Mouse (Mus musculus): Measurements from ENCODE around the gene Txlna. TPM values are rescaled to one million over a fixed set of nuclear protein-coding genes. Genes with fewer than 3 reads are reported as not detected.

Gene Txlna
- 10 to 100 TPM in 1 of 2 experiments, 1 to 10 TPM in 1; 9.4 to 25.1 TPM for polyA plus RNA-seq (2012; fragmentation: generic; extraction: Trizol)

DNA sequence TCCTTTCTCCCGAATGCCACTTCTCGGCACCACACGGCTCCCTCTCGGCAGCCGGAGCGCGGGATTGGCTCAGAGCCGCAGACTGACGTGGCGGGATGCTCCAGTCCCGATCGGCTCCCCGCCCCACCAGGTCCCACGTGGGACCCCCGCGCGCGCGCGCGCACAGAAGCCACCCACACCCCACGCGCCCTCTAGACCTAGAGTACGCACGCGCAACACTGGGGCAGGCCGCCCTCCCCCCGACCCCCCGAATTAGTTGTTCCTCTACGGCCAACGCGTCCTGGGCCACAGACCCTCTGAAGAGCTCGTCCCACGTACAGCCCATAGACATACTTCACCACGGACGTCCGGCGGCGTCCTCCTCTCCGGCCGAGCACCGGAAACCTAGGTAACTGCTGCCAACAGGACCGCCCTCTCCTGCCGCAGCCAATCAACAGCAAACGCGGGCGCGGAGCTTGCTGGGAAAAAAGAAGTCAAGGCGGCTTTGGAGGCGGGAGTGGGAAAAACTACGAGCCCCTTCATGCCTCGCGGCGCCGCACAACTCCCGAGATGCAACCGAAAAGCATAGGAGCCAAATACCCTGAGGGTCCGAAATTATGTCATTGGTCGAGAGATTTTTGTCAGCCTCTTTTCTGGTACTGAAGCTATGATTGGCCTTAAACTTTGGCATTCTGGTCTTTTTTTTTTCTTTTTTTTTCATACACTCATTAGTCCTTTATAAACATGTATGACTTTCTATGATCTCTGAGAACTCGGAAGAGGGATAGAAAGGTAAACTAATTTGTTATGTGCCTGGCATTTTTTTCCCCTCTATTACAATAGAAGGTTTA is at the start of gene Txlna:
TSS of gene Txlna (minus strand) at position 428 of the 830 bp plus-strand sequence.

DNA sequence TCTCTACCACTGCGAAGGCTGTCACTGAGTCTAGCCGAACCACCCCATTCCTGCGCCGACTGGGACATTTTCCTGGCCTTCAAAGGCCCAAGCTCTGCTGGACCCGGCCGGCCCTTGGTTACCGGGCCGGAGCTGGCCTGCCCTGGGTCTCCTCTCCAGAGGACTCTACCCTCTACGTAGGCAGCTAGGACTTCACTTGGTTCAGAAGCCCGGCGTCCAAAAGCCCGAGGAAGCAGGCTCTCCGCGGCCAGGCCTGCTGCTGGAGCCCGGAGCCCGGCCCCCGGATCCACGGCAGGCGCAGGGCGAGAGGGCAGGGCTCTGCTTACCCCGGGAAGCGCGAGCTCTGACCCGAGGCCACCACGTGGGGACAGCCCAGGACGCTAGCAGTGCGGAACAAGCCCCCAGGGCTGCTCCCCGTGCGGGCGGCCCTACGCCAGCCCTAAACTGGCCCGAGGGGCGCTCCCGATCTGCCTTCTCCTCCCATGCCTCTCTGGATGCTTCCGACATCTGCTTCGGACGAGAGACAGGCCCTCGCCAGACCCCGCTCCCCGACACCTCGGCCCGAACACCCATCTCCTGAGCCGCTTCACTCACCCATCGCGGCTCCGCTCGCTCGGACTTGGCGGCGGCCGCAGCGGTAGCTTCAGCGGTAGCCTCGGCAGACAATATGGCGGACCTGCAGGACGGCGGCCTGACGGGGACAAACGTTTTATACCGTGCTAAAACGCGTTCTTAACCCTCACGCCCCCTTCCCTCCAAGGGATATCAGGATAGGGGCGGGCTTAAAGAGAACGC is 31.4 kb upstream of the Txlna start, which contains the start of gene Kpna6:
TSS of gene Kpna6 (minus strand) at position 685 of the 795 bp plus-strand sequence.

GRCm38 (mm10) chr4:129623681-129624091 is 17.2 kb downstream of the Txlna start, which contains the start of gene Ccdc28b:
TSS of gene Ccdc28b (minus strand) at chr4:129623947.

DNA sequence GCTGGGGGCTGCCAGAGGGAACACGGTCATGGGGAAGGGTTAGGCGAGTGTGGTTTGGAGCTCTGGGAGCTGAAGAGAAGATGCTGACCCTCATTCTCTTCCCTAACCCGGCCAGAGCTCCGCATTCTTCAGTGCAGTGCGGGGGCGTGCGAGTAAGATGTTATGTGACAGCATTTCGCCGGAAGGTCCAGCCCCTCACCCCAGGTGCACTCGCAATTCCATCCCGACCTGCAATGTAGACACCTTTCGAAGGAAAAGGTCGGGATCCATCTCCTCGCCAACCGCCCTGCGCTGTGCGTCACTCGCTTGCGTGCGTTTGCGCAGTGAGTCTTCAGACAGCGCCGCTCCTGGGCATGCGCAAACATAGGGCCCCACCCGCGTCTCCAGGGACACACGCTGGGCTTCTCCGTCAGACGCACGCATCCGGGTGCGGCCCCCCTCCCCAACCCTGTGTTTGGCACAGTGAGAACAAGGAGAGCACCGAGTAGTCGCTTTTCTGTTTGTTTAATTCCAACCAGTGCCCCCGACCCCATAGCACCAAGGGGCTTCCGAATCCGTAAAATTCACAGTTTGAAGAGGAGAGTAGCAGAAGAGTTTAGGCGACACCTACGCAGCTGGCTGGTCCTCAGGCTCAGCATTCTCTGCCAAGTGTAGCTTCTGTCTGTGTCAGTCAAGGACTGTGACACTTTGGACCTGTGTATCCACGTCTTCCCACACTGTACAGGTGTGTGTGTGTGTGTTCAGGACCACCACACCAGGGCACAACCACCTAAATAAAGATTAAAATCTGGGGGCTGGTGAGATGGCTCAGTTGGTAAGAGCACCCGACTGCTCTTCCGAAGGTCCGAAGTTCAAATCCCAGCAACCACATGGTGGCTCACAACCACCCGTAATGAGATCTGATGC is 21.8 kb downstream of the Txlna start, which contains the start of gene Iqcc:
TSS of gene Iqcc (minus strand) at position 314 of the 906 bp plus-strand sequence.

DNA sequence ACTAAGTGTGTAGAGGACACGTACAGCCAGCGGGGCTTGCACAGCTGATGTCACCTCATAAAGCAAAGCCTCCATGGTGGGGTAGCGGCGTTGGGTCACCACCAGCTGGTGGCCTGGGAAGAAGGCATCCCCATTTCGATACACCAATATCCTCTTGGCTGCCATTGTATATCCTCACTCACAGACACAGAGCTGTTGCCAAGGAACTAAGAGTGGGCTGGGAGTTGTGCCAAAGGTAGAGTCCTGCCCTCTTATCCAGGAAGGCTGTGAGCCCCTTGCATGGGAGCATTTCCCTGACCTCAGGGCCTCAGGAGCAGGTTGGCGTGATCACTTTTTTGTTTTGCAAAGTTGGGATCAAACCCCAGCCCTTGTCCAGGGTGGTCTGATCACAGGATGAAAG is 26.8 kb downstream of the Txlna start, which contains the start of gene Dcdc2b:
TSS of gene Dcdc2b (minus strand) at position 165 of the 400 bp plus-strand sequence.

DNA sequence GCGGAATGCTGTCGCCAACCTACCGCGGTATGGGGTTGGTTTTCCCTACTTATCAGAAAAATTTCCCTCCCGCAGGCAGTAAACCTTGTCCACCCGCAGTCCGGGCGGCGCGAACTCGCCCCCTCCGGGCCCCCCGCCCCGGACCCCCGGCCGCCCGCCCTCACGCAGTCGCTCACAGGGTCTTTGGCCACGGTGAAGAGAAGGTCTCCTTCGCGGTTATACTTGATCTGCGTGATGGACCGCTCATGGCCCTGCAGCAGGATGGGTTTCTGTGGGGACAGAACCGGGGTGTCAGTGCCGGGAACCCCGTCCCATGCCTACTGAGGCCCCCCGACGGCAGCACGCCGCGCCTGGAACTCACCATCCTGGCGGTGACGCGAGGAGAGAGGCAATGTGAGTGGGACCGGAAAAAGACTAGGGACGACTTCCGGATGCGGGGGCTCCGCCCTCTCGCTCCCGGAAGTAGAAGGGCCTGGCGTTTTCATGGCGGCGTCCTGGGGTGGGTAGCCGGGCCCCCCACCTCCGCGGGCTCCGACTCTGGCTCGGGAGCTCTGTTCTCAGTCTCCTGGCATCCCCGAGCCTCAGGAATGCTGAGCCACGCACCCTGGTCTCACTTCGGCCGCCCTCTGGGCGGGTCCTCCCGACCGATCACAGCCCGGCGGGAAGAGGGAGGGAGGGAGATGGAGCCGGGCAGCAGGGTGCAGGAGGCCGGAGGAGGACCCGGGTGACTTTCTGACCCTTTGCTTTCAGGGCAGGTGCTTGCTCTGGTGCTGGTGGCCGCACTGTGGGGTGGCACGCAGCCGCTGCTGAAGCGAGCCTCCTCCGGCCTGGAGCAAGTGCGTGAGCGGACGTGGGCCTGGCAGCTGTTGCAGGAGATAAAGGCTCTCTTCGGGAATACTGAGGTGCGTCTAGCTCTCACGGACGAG is 40.4 kb downstream of the Txlna start, which contains the start of the genes Eif3i and Tmem234:
TSS of gene Eif3i (minus strand) at position 416 of the 926 bp plus-strand sequence.
TSS of gene Tmem234 (plus strand) at position 436 of the 926 bp plus-strand sequence.

GRCm38 (mm10) chr4:129578466-129578865 is 62.4 kb downstream of the Txlna start, which contains the start of gene Fam167b:
TSS of gene Fam167b (minus strand) at chr4:129578549.

Other genes with a start within 250 kb of the Txlna start
- gene Zbtb8b, start 200.2 kb downstream of the Txlna start, polyA plus RNA-seq (2012; fragmentation: generic; extraction: Trizol), result under 1 TPM in 1 of 2 experiments, not detected in 1; 0.01 TPM
- 10 to 100 TPM in 1 of 2 experiments, 1 to 10 TPM in 1; 2.2 to 20.7 TPM for gene Bsdc1, start 179.5 kb downstream of the Txlna start, polyA plus RNA-seq (2012; fragmentation: generic; extraction: Trizol)
- gene Tssk3, start 150.0 kb downstream of the Txlna start, polyA plus RNA-seq (2012; fragmentation: generic; extraction: Trizol), result not detected
- under 1 TPM in 1 of 2 experiments, not detected in 1; 0.09 TPM for gene Fam229a, start 149.9 kb downstream of the Txlna start, polyA plus RNA-seq (2012; fragmentation: generic; extraction: Trizol)
- gene Marcksl1, start 127.5 kb downstream of the Txlna start, polyA plus RNA-seq (2012; fragmentation: generic; extraction: Trizol), result 100 to 1,000 TPM in 1 of 2 experiments, 10 to 100 TPM in 1; 57.5 to 148 TPM
- 10 to 100 TPM; 10.4 to 97.9 TPM for gene Hdac1, start 98.4 kb downstream of the Txlna start, polyA plus RNA-seq (2012; fragmentation: generic; extraction: Trizol)
- gene Lck, start 67.4 kb downstream of the Txlna start, polyA plus RNA-seq (2012; fragmentation: generic; extraction: Trizol), result under 1 TPM; 0.12 to 0.33 TPM
- gene Fam167b, start 62.5 kb downstream of the Txlna start, polyA plus RNA-seq (2012; fragmentation: generic; extraction: Trizol), result under 1 TPM in 1 of 2 experiments, not detected in 1; 0.12 TPM
- gene Eif3i, start 40.4 kb downstream of the Txlna start, polyA plus RNA-seq (2012; fragmentation: generic; extraction: Trizol), result 100 to 1,000 TPM; 267 to 601 TPM
- 100 to 1,000 TPM; 192 to 203 TPM for gene Tmem234, start 40.4 kb downstream of the Txlna start, polyA plus RNA-seq (2012; fragmentation: generic; extraction: Trizol)
- under 1 TPM; 0.27 to 0.48 TPM for gene Dcdc2b, start 26.8 kb downstream of the Txlna start, polyA plus RNA-seq (2012; fragmentation: generic; extraction: Trizol)
- gene Iqcc, start 22.0 kb downstream of the Txlna start, polyA plus RNA-seq (2012; fragmentation: generic; extraction: Trizol), result 10 to 100 TPM in 1 of 2 experiments, 1 to 10 TPM in 1; 6.8 to 27.3 TPM
- gene Ccdc28b, start 17.1 kb downstream of the Txlna start, polyA plus RNA-seq (2012; fragmentation: generic; extraction: Trizol), result 10 to 100 TPM in 1 of 2 experiments, 1 to 10 TPM in 1; 8.4 to 46.3 TPM
- gene Kpna6, start 31.7 kb upstream of the Txlna start, polyA plus RNA-seq (2012; fragmentation: generic; extraction: Trizol), result 10 to 100 TPM in 1 of 2 experiments, 1 to 10 TPM in 1; 5.5 to 16.3 TPM
- 10 to 100 TPM; 12.8 to 14.4 TPM for gene Tmem39b, start 55.8 kb upstream of the Txlna start, polyA plus RNA-seq (2012; fragmentation: generic; extraction: Trizol)
- 10 to 100 TPM; 10.8 to 54.5 TPM for gene Khdrbs1, start 101.2 kb upstream of the Txlna start, polyA plus RNA-seq (2012; fragmentation: generic; extraction: Trizol)
- 10 to 100 TPM; 11.6 to 54.7 TPM for gene Ptp4a2, start 170.2 kb upstream of the Txlna start, polyA plus RNA-seq (2012; fragmentation: generic; extraction: Trizol)

All from C3H10T1/2 (cell line).